Mouse (Mus musculus): ENCODE measurements around the gene Nup93. TPM values are rescaled to one million over a fixed set of nuclear protein-coding genes. Genes with fewer than 3 reads are reported as not detected.
A peak's percentile ranks its signal among the peaks of the same experiment; 100 is the strongest.

Gene Nup93
- polyA plus RNA-seq, 1 experiment from 2014 or later, result 94.2 TPM

GRCm38 (mm10) chr8:94280001-94280613, 65.7 kb downstream of the Nup93 start:
- 77% methylated on average over 5 of the region's 5 CpGs for WGBS
- ATAC-seq (ENCODE audit: low FRiP score, low TSS enrichment), result no peak
- H3K4me2 ChIP-seq (replicated peaks; ENCODE audit: low read depth, low read length), result no peak overlapping the region

GRCm38 (mm10) chr8:94282453-94282985, 68.2 kb downstream of the Nup93 start:
- no peak overlapping the region for H3K9ac ChIP-seq (replicated peaks; ENCODE audit: low read length)
- no peak for ATAC-seq (ENCODE audit: low FRiP score, low TSS enrichment)
- no peaks in the 10 kb centered on the region for H3K4me1 ChIP-seq (ENCODE audit: insufficient read depth, low read length)
- no peak overlapping the region for H3K27ac ChIP-seq (ENCODE audit: low read length)
- no peaks in the 10 kb centered on the region for H3K9me3 ChIP-seq (ENCODE audit: low read length)
- H3K27me3 ChIP-seq (ENCODE audit: insufficient read depth, low read length), result no peaks in the 10 kb centered on the region
- no peaks in the 10 kb centered on the region for H3K36me3 ChIP-seq (ENCODE audit: insufficient read depth, low read length)
- WGBS, result 83% methylated on average over 3 of the region's 3 CpGs
- no peak overlapping the region for H3K4me3 ChIP-seq (ENCODE audit: low read length)
- no peak overlapping the region for H3K4me2 ChIP-seq (replicated peaks; ENCODE audit: low read depth, low read length)

More at GRCm38 (mm10) chr8:94280001-94280613, 65.7 kb downstream of the Nup93 start:
- Histone ChIP-seq H3K4me1 (ENCODE audit: insufficient read depth, low read length) (no peaks in the 10 kb centered on the region), H3K4me3 (ENCODE audit: low read length) (no peak overlapping the region), H3K36me3 (ENCODE audit: insufficient read depth, low read length) (no peaks in the 10 kb centered on the region), H3K9me3 (ENCODE audit: low read length) (no peaks in the 10 kb centered on the region), H3K9ac (replicated peaks; ENCODE audit: low read length) (no peak overlapping the region), H3K27ac (ENCODE audit: low read length) (no peak overlapping the region), H3K27me3 (ENCODE audit: insufficient read depth, low read length) (no peaks in the 10 kb centered on the region)

- Histone ChIP-seq H3K27ac (ENCODE audit: low read length) (no peak overlapping the region), H3K4me1 (ENCODE audit: insufficient read depth, low read length) (no peaks in the 10 kb centered on the region), H3K4me3 (ENCODE audit: low read length) (no peak overlapping the region), H3K4me2 (replicated peaks; ENCODE audit: low read depth, low read length) (no peak overlapping the region), H3K9ac (replicated peaks; ENCODE audit: low read length) (no peak overlapping the region), H3K36me3 (ENCODE audit: insufficient read depth, low read length) (no peaks in the 10 kb centered on the region), H3K27me3 (ENCODE audit: insufficient read depth, low read length) (no peaks in the 10 kb centered on the region), H3K9me3 (ENCODE audit: low read length) (no peaks in the 10 kb centered on the region)
- 91% methylated on average over 7 of the region's 7 CpGs for WGBS
- no peak for ATAC-seq (ENCODE audit: low FRiP score, low TSS enrichment)
These were observed 69.8 kb downstream of the Nup93 start for GRCm38 (mm10) chr8:94284204-94284603.

GRCm38 (mm10) chr8:94290606-94291005, 76.2 kb downstream of the Nup93 start:
- Histone ChIP-seq H3K27me3 (ENCODE audit: insufficient read depth, low read length) (no peaks in the 10 kb centered on the region), H3K27ac (ENCODE audit: low read length) (no peak overlapping the region), H3K4me3 (ENCODE audit: low read length) (no peak overlapping the region), H3K36me3 (ENCODE audit: insufficient read depth, low read length) (no peaks in the 10 kb centered on the region), H3K4me2 (replicated peaks; ENCODE audit: low read depth, low read length) (no peak overlapping the region), H3K9me3 (ENCODE audit: low read length) (no peaks in the 10 kb centered on the region), H3K9ac (replicated peaks; ENCODE audit: low read length) (no peak overlapping the region), H3K4me1 (ENCODE audit: insufficient read depth, low read length) (no peaks in the 10 kb centered on the region)
- ATAC-seq (ENCODE audit: low FRiP score, low TSS enrichment), result no peak
- 87% methylated on average over 5 of the region's 5 CpGs for WGBS

- 61% methylated on average over 6 of the region's 6 CpGs for WGBS
- H3K9me3 ChIP-seq (ENCODE audit: low read length), result no peaks in the 10 kb centered on the region
- H3K4me3 ChIP-seq (ENCODE audit: low read length), result no peak overlapping the region
- no peaks in the 10 kb centered on the region for H3K4me1 ChIP-seq (ENCODE audit: insufficient read depth, low read length)
- H3K36me3 ChIP-seq (ENCODE audit: insufficient read depth, low read length), result no peaks in the 10 kb centered on the region
- no peak overlapping the region for H3K4me2 ChIP-seq (replicated peaks; ENCODE audit: low read depth, low read length)
- peak overlapping the region; percentile 62; the same call in 1 of the 2 replicates for H3K27ac ChIP-seq (ENCODE audit: low read length)
- no peak overlapping the region for H3K9ac ChIP-seq (replicated peaks; ENCODE audit: low read length)
- H3K27me3 ChIP-seq (ENCODE audit: insufficient read depth, low read length), result no peaks in the 10 kb centered on the region
- ATAC-seq (ENCODE audit: low FRiP score, low TSS enrichment), result no peak
These were observed 77.7 kb downstream of the Nup93 start for GRCm38 (mm10) chr8:94292072-94292471.

GRCm38 (mm10) chr8:94292626-94293025, 78.3 kb downstream of the Nup93 start:
- Histone ChIP-seq H3K4me3 (ENCODE audit: low read length) (no peak overlapping the region), H3K9me3 (ENCODE audit: low read length) (no peaks in the 10 kb centered on the region), H3K36me3 (ENCODE audit: insufficient read depth, low read length) (no peaks in the 10 kb centered on the region), H3K4me1 (ENCODE audit: insufficient read depth, low read length) (no peaks in the 10 kb centered on the region), H3K27me3 (ENCODE audit: insufficient read depth, low read length) (no peaks in the 10 kb centered on the region), H3K4me2 (replicated peaks; ENCODE audit: low read depth, low read length) (no peak overlapping the region), H3K9ac (replicated peaks; ENCODE audit: low read length) (no peak overlapping the region), H3K27ac (ENCODE audit: low read length) (peak overlapping the region; percentile 45; the same call in 1 of the 2 replicates)
- 85% methylated on average over 8 of the region's 8 CpGs for WGBS
- no peak for ATAC-seq (ENCODE audit: low FRiP score, low TSS enrichment)

GRCm38 (mm10) chr8:94295687-94296086, 81.3 kb downstream of the Nup93 start:
- ATAC-seq (ENCODE audit: low FRiP score, low TSS enrichment), result no peak

GRCm38 (mm10) chr8:94296312-94296991, 82.1 kb downstream of the Nup93 start:
- H3K4me2 ChIP-seq (replicated peaks; ENCODE audit: low read depth, low read length), result no peak overlapping the region
- H3K4me1 ChIP-seq (ENCODE audit: insufficient read depth, low read length), result no peaks in the 10 kb centered on the region
- peaks cover 7% of the 10 kb centered on the region; the same call in 1 of the 2 replicates for H3K36me3 ChIP-seq (ENCODE audit: insufficient read depth, low read length)
- WGBS, result 69% methylated on average over 9 of the region's 9 CpGs
- no peaks in the 10 kb centered on the region for H3K27me3 ChIP-seq (ENCODE audit: insufficient read depth, low read length)
- no peaks in the 10 kb centered on the region for H3K9me3 ChIP-seq (ENCODE audit: low read length)
- H3K4me3 ChIP-seq (ENCODE audit: low read length), result no peak overlapping the region
- no peak overlapping the region for H3K27ac ChIP-seq (ENCODE audit: low read length)
- ATAC-seq (ENCODE audit: low FRiP score, low TSS enrichment), result no peak
- H3K9ac ChIP-seq (replicated peaks; ENCODE audit: low read length), result no peak overlapping the region

More at GRCm38 (mm10) chr8:94295687-94296086, 81.3 kb downstream of the Nup93 start:
- H3K4me1 ChIP-seq (ENCODE audit: insufficient read depth, low read length), result no peaks in the 10 kb centered on the region
- no peak overlapping the region for H3K4me2 ChIP-seq (replicated peaks; ENCODE audit: low read depth, low read length)
- 0 out of 2 replicates have a peak, but pooled peaks cover under 1% of the 10 kb centered on the region for H3K36me3 ChIP-seq (ENCODE audit: insufficient read depth, low read length)
- WGBS, result 88% methylated on average over 6 of the region's 6 CpGs
- H3K9ac ChIP-seq (replicated peaks; ENCODE audit: low read length), result no peak overlapping the region
- no peaks in the 10 kb centered on the region for H3K9me3 ChIP-seq (ENCODE audit: low read length)
- no peak overlapping the region for H3K27ac ChIP-seq (ENCODE audit: low read length)
- no peaks in the 10 kb centered on the region for H3K27me3 ChIP-seq (ENCODE audit: insufficient read depth, low read length)
- no peak overlapping the region for H3K4me3 ChIP-seq (ENCODE audit: low read length)

- Histone ChIP-seq H3K4me2 (replicated peaks; ENCODE audit: low read depth, low read length) (no peak overlapping the region), H3K27ac (ENCODE audit: low read length) (0 out of 2 replicates have a peak overlapping the region, but pooled peaks have one; percentile 2), H3K36me3 (ENCODE audit: insufficient read depth, low read length) (peaks cover 10% of the 10 kb centered on the region; the same call in 1 of the 2 replicates), H3K4me1 (ENCODE audit: insufficient read depth, low read length) (no peaks in the 10 kb centered on the region), H3K4me3 (ENCODE audit: low read length) (no peak overlapping the region), H3K9me3 (ENCODE audit: low read length) (no peaks in the 10 kb centered on the region), H3K27me3 (ENCODE audit: insufficient read depth, low read length) (no peaks in the 10 kb centered on the region), H3K9ac (replicated peaks; ENCODE audit: low read length) (no peak overlapping the region)
- no peak for ATAC-seq (ENCODE audit: low FRiP score, low TSS enrichment)
- WGBS, result 58% methylated on average over 6 of the region's 6 CpGs
These were observed 82.7 kb downstream of the Nup93 start for GRCm38 (mm10) chr8:94297101-94297500.

- ATAC-seq (ENCODE audit: low FRiP score, low TSS enrichment), result no peak
- Histone ChIP-seq H3K9ac (replicated peaks; ENCODE audit: low read length) (no peak overlapping the region), H3K4me3 (ENCODE audit: low read length) (no peak overlapping the region), H3K4me1 (ENCODE audit: insufficient read depth, low read length) (no peaks in the 10 kb centered on the region), H3K27ac (ENCODE audit: low read length) (no peak overlapping the region; the same call in 1 of the 2 replicates), H3K27me3 (ENCODE audit: insufficient read depth, low read length) (no peaks in the 10 kb centered on the region), H3K36me3 (ENCODE audit: insufficient read depth, low read length) (peaks cover 42% of the 10 kb centered on the region), H3K9me3 (ENCODE audit: low read length) (no peaks in the 10 kb centered on the region), H3K4me2 (replicated peaks; ENCODE audit: low read depth, low read length) (no peak overlapping the region)
- 70% methylated on average over 4 of the region's 4 CpGs for WGBS
These were observed 86.4 kb downstream of the Nup93 start for GRCm38 (mm10) chr8:94300809-94301208.

Measured in kidney, embryonic 16.5 days (tissue).